Mouse (Mus musculus) layer of hippocampus, adult 9-10 months (tissue): ENCODE results near the gene Rab39b.

ENCODE experiments used
- DNase-seq: peaks from one replicate; pipeline ENCODE4 v3.0.0; 2022; ENCODE audit warnings: low spot score

Rab39b gene

DNA sequence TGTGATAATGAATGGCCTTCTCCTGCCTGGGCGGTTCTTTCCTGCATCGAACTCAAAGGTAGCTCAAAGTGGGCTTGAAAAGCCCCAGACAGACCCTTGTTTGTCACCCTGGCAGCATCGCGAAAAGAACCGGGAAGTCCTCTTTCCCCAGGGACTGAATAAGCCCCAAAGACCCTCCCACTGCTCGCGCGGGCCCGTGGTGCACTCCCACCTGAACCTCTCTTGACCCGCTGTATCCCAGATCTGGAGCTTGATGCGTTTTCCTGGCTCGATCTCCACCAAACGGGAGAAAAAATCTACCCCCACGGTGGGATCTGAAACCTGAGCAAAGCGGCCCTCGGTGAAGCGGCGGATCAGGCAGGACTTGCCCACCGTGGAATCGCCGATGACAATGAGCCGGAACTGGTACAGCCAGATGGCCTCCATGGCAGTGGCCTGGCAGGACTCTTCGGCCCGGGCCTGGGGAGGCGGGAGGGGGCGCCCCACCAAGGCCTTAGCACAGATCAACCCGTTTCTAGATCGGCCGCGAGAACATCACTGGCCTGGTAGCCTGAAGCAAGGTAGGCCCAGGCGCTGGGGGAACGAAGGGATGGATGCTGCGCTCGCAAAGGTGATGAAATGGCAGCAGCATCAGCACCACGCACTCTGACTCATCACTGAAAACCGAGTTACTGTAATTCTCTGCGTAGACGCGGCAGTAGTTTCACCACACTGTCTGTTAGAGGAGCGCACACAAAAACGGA lies at the start of gene Rab39b:
Rab39b (minus strand) TSS at position 650 of the 743 bp plus-strand sequence.
- DNase-seq, result no peak

DNA sequence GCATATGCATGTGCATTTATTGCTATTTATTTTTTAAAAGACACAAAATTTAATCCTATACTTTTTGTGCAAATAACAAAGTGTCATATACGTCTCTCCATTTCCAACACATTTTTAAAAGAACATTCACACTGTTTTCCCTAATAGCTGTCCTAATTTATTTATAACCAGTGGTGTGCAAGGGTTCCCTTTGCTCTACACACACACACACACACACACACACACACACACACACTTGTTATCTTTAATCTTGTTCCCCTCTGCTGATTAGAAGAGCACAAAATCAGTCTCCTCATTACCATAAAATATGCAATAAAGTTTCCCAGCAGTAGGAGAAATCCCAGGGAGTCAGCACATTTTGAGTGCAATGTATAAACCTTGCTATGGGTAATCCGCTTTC lies 508 bp upstream of the Rab39b start:
- DNase-seq, result no peak
